ENCODE assay signal across 25 mouse cellular contexts in the genomic region with DNA sequence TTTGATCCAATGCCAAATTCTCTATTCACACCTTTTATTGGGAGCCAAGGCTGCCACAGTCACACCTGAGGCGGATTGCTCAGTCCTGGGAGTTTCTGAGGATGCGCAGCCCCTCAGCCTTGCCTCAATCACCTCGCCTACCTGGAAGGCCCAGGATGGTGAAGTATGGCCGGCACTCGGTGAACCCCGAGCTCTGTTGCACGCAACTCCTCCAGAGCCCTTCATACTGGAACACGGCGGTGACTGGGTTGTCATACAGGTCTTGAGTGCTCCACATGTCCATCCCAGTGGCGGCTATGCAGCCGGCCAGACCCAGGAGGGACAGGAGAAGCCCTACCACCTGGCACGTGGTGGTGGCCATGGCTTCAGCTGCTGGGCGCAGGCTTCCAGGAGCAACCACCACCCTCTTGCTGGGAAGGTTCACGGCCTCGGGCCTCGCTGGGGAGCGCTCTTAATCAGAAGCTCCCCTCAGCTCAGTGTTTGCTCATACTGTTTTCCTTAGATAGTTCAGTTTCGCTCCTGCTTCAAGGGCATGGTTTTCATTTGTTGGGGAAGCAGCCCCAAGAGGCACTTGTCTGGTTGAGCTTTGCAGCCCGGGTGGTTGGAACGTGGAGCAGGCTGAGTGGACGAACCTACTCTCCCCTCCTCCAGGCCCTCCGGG. TPM values are rescaled to one million over a fixed set of nuclear protein-coding genes. Genes with fewer than 3 reads are reported as not detected.
DNase-seq lines count a peak whose midpoint lies in the region; ATAC-seq and TF ChIP-seq lines count a peak whose summit lies in the region.
"Had no signal": no experiment of that assay in that cellular context is flagged by ENCODE, and none has a peak within 500 bp of the region (broad histone marks: within the 10 kb centered on the region; RNA-seq: fewer than 3 reads in every experiment).

No protein-coding gene starts in this region.

- 82% methylated on average over 22 of the region's 22 CpGs for WGBS in intestine, embryonic 14.5 days
- WGBS in intestine, postnatal 0 days, result 67% methylated on average over 22 of the region's 22 CpGs
- 62% methylated on average over 22 of the region's 22 CpGs for WGBS in lung, embryonic 16.5 days

- H3K9ac ChIP-seq in intestine, embryonic 14.5 days (ENCODE audit: low read length), result no peak overlapping the region
- H3K9ac ChIP-seq in intestine, postnatal 0 days (ENCODE audit: low read depth, low read length), result no peak overlapping the region
- peak overlapping the region; percentile 80 for H3K9ac ChIP-seq in lung, embryonic 16.5 days (ENCODE audit: low read length)
- H3K9ac ChIP-seq: forebrain, postnatal 0 days; hindbrain, embryonic 15.5 days; liver, embryonic 14.5 days; neural tube, embryonic 15.5 days had no signal

- H3K36me3 ChIP-seq in intestine, embryonic 14.5 days (ENCODE audit: control insufficient read depth, insufficient read depth, low read length), result no peaks in the 10 kb centered on the region
- H3K36me3 ChIP-seq in intestine, postnatal 0 days (ENCODE audit: control insufficient read depth, insufficient read depth), result no peaks in the 10 kb centered on the region
- H3K36me3 ChIP-seq in lung, embryonic 16.5 days (ENCODE audit: control insufficient read depth, insufficient read depth, low read length), result no peaks in the 10 kb centered on the region
- H3K36me3 ChIP-seq: embryonic facial prominence, embryonic 10.5 days; heart, embryonic 10.5 days; hindbrain, embryonic 15.5 days; neural tube, embryonic 15.5 days had no signal

- DNase-seq in intestine, embryonic 14.5 days (ENCODE audit: low spot score), result no peak
- DNase-seq in lung, postnatal 4 days, result peak; percentile 68 to 85
- no peak for DNase-seq in kidney, adult 8-10 months
- DNase-seq in cerebellum, postnatal 36 days, result no peak
- DNase-seq: adrenal gland, postnatal 25 days; cerebellum, adult 8-10 months; forebrain, postnatal 0 days; gastrocnemius, postnatal 25 days; heart, postnatal 4 days; kidney, adult 18-20 months; thymus, postnatal 36 days had no signal

- H3K4me1 ChIP-seq in intestine, embryonic 14.5 days (replicated peaks; ENCODE audit: control insufficient read depth, insufficient read depth, low read length), result no peaks in the 10 kb centered on the region
- H3K4me1 ChIP-seq in intestine, postnatal 0 days (replicated peaks; ENCODE audit: control insufficient read depth, insufficient read depth, low read length), result no peaks in the 10 kb centered on the region
- no peaks in the 10 kb centered on the region for H3K4me1 ChIP-seq in lung, embryonic 16.5 days (replicated peaks; ENCODE audit: control insufficient read depth, insufficient read depth, low read length)
- H3K4me1 ChIP-seq: embryonic facial prominence, embryonic 10.5 days; heart, embryonic 10.5 days; hindbrain, embryonic 15.5 days; neural tube, embryonic 15.5 days had no signal

- peak; percentile 43; the same call in 1 of the 2 replicates for ATAC-seq in intestine, embryonic 14.5 days (replicated peaks; ENCODE audit: low FRiP score, low TSS enrichment, low read depth)
- ATAC-seq in intestine, postnatal 0 days, result no peak
- ATAC-seq in lung, embryonic 16.5 days (ENCODE audit: low read depth), result peak; percentile 91
- ATAC-seq in CD4-positive, CD25-positive, alpha-beta regulatory T cell, adult 4 months, result no peak

- no peak for TF ChIP-seq CTCF in intestine, postnatal 0 days (IDR thresholded peaks at IDR 0.05; ENCODE audit: low read depth)

- H3K27ac ChIP-seq in intestine, embryonic 14.5 days (ENCODE audit: low read depth), result no peak overlapping the region
- no peak overlapping the region for H3K27ac ChIP-seq in intestine, postnatal 0 days (ENCODE audit: low read depth, low read length)
- peak overlapping the region; percentile 98 for H3K27ac ChIP-seq in lung, embryonic 16.5 days (ENCODE audit: low read length)
- H3K27ac ChIP-seq: embryonic facial prominence, embryonic 10.5 days; heart, embryonic 10.5 days; hindbrain, embryonic 15.5 days; kidney, postnatal 0 days; left cerebral cortex, adult 2 months; liver, embryonic 14.5 days; neural tube, embryonic 15.5 days had no signal

- no peak overlapping the region for H3K4me3 ChIP-seq in intestine, embryonic 14.5 days (ENCODE audit: low read depth, low read length)
- no peak overlapping the region for H3K4me3 ChIP-seq in intestine, postnatal 0 days (ENCODE audit: low read depth, low read length)
- H3K4me3 ChIP-seq in lung, embryonic 16.5 days (ENCODE audit: low read length), result peak overlapping the region; percentile 55
- H3K4me3 ChIP-seq: embryonic facial prominence, embryonic 10.5 days; heart, embryonic 10.5 days; hindbrain, embryonic 15.5 days; left cerebral cortex, adult 2 months; neural tube, embryonic 15.5 days had no signal

- H3K27me3 ChIP-seq in intestine, embryonic 14.5 days (replicated peaks; ENCODE audit: control insufficient read depth, insufficient read depth, low read length), result no peaks in the 10 kb centered on the region
- H3K27me3 ChIP-seq in intestine, postnatal 0 days (replicated peaks; ENCODE audit: control insufficient read depth, insufficient read depth, low read length), result no peaks in the 10 kb centered on the region
- H3K27me3 ChIP-seq in lung, embryonic 16.5 days (ENCODE audit: control insufficient read depth, insufficient read depth, low read depth, low read length), result no peaks in the 10 kb centered on the region
- H3K27me3 ChIP-seq: hindbrain, embryonic 15.5 days; neural tube, embryonic 15.5 days had no signal

- no peaks in the 10 kb centered on the region for H3K9me3 ChIP-seq in intestine, embryonic 14.5 days (ENCODE audit: control insufficient read depth, low read length)
- no peaks in the 10 kb centered on the region for H3K9me3 ChIP-seq in intestine, postnatal 0 days (ENCODE audit: control insufficient read depth)
- no peaks in the 10 kb centered on the region for H3K9me3 ChIP-seq in lung, embryonic 16.5 days (ENCODE audit: control insufficient read depth, low read length)
- H3K9me3 ChIP-seq: embryonic facial prominence, embryonic 10.5 days; heart, embryonic 10.5 days; hindbrain, embryonic 15.5 days; neural tube, embryonic 15.5 days had no signal

- no peak overlapping the region for H3K4me2 ChIP-seq in intestine, embryonic 14.5 days (ENCODE audit: low read length)
- no peak overlapping the region for H3K4me2 ChIP-seq in intestine, postnatal 0 days (replicated peaks; ENCODE audit: low read depth)
- peak overlapping the region; percentile 45 for H3K4me2 ChIP-seq in lung, embryonic 16.5 days (ENCODE audit: low read depth, low read length)
- H3K4me2 ChIP-seq: hindbrain, embryonic 15.5 days; midbrain, embryonic 11.5 days; neural tube, embryonic 15.5 days had no signal

RNA-seq across cellular contexts. Expression of gene Cldn18, which starts 7.3 kb away (rescaled TPM):
- polyA plus RNA-seq in intestine, embryonic 14.5 days (2014; fragmentation: Nextera tagmentation; extraction: Ambion mirVana), result 3.5 and 5.1 TPM in 2 replicates
- polyA plus RNA-seq in intestine, postnatal 0 days (2015; fragmentation: Nextera tagmentation; extraction: Ambion mirVana), result 1.8 and 11.7 TPM in 2 replicates
- polyA plus RNA-seq in lung, embryonic 16.5 days (2015; fragmentation: Nextera tagmentation; extraction: Ambion mirVana), result 431 and 463 TPM in 2 replicates
- not detected for polyA plus RNA-seq in CD4-positive, CD25-positive, alpha-beta regulatory T cell, adult 4 months (2017; shearing (Covaris generic))
- polyA plus RNA-seq: brain, embryonic 14.5 days; embryonic facial prominence, embryonic 10.5 days; forebrain, postnatal 0 days; kidney, postnatal 0 days; limb, embryonic 14.5 days; midbrain, embryonic 11.5 days; midbrain, postnatal 0 days; neural tube, embryonic 15.5 days had no signal

Comparison
In these comparisons a context has a peak if more than half of its experiments do, and no peak if none do; other contexts are left out.
1. ATAC-seq: peak in intestine, embryonic 14.5 days (single experiment) and lung, embryonic 16.5 days (single experiment); none in intestine, postnatal 0 days (single experiment) and CD4-positive, CD25-positive, alpha-beta regulatory T cell, adult 4 months (single experiment).
2. DNase-seq: peak in lung, postnatal 4 days (2 of 2); none in intestine, embryonic 14.5 days (single experiment), kidney, adult 8-10 months (0 of 2) and cerebellum, postnatal 36 days (0 of 2).
3. RNA of gene Cldn18, which starts 7.3 kb away (polyA plus RNA-seq): 431 to 463 TPM in lung, embryonic 16.5 days; 3.5 to 5.1 TPM in intestine, embryonic 14.5 days, 1.8 to 11.7 TPM in intestine, postnatal 0 days and not detected in CD4-positive, CD25-positive, alpha-beta regulatory T cell, adult 4 months; every median in the first group is over 10 times any median in the second.